Mouse (Mus musculus) brain, embryonic 14.5 days (tissue): ENCODE results near the gene Desi1. TPM values are rescaled to one million over a fixed set of nuclear protein-coding genes. Genes with fewer than 3 reads are reported as not detected.

Source experiments
- DNase-seq: peaks from one replicate; pipeline ENCODE4 v3.0.0-alpha.2; 2011; ENCODE audit warnings: low read depth
- CTCF ChIP-seq: fragments of 200-500 bp; IDR thresholded peaks from 2 replicates; pipeline ENCODE4 v1.5.1; 2012; ENCODE audit warnings: inconsistent platforms, mild to moderate bottlenecking, moderate library complexity, borderline replicate concordance; ENCODE audit not compliant: insufficient read depth, insufficient read length; ENCODE audit errors: extremely low read depth
- POLR2A ChIP-seq: fragments of 200-500 bp; IDR thresholded peaks from 2 replicates; pipeline ENCODE4 v1.6.1; 2012; ENCODE audit warnings: mild to moderate bottlenecking, inconsistent platforms, borderline replicate concordance; ENCODE audit not compliant: poor library complexity, insufficient read depth, insufficient read length, severe bottlenecking; ENCODE audit errors: extremely low read depth
- polyA plus RNA-seq: library from polyadenylated mRNA; depleted of rRNA; stranded (reverse); fragments of >200 nt; gene quantifications from 2 replicates; pipeline ENCODE4 v1.2.3, GENCODE M21; 2012; rRNA removed

Desi1 gene
- 44.4 and 50.1 TPM in 2 replicates for polyA plus RNA-seq

GRCm38 (mm10) chr15:82033762-82034161 lies at the start of gene Desi1:
Gene Desi1, minus strand, starts transcription at chr15:82033862.
- DNase-seq = no peak

GRCm38 (mm10) chr15:82081161-82081560 lies 47.5 kb upstream of the Desi1 start:
- DNase-seq = peak; percentile 72
- peak; percentile 66; the same call in 1 of the 2 replicates for TF ChIP-seq CTCF
- no peak for TF ChIP-seq POLR2A

More at GRCm38 (mm10) chr15:82033762-82034161, at the start of gene Desi1:
- TF ChIP-seq POLR2A = no peak
- no peak for TF ChIP-seq CTCF

- TF ChIP-seq POLR2A = no peak
- TF ChIP-seq CTCF = no peak
- no peak for DNase-seq
These were observed 46.2 kb upstream of the Desi1 start for GRCm38 (mm10) chr15:82079883-82080282.

- DNase-seq = no peak
- TF ChIP-seq POLR2A = no peak
- TF ChIP-seq CTCF = no peak
These were observed 39.8 kb upstream of the Desi1 start for GRCm38 (mm10) chr15:82073490-82073889.

- no peak for DNase-seq
- TF ChIP-seq CTCF (no peak), POLR2A (no peak)
These were observed 38.3 kb upstream of the Desi1 start for GRCm38 (mm10) chr15:82071816-82072469.

GRCm38 (mm10) chr15:82069898-82070297 lies 36.2 kb upstream of the Desi1 start, which contains the start of gene Mei1:
Gene Mei1, plus strand, starts transcription at chr15:82069996.
- peak; percentile 13 for DNase-seq
- no peak for TF ChIP-seq CTCF
- no peak for TF ChIP-seq POLR2A

GRCm38 (mm10) chr15:82065511-82065910 lies 31.8 kb upstream of the Desi1 start:
- TF ChIP-seq POLR2A = no peak
- peak; percentile 83 for TF ChIP-seq CTCF
- DNase-seq = peak; percentile 88

- no peak for TF ChIP-seq CTCF
- no peak for TF ChIP-seq POLR2A
- DNase-seq = no peak
These were observed 30.2 kb upstream of the Desi1 start for GRCm38 (mm10) chr15:82063909-82064308.

- DNase-seq = no peak
These were observed 25.1 kb upstream of the Desi1 start, which contains the start of gene 4930407I10Rik for GRCm38 (mm10) chr15:82058719-82059201. Gene 4930407I10Rik, plus strand, starts transcription at chr15:82059151.

GRCm38 (mm10) chr15:82052544-82052943 lies 18.9 kb upstream of the Desi1 start:
- TF ChIP-seq CTCF = no peak
- TF ChIP-seq POLR2A = no peak
- no peak for DNase-seq

More at GRCm38 (mm10) chr15:82058719-82059201, 25.1 kb upstream of the Desi1 start, which contains the start of gene 4930407I10Rik:
- no peak for TF ChIP-seq CTCF
- no peak for TF ChIP-seq POLR2A

GRCm38 (mm10) chr15:82047080-82047883 lies 13.6 kb upstream of the Desi1 start, which contains the start of gene Snu13:
Gene Snu13, minus strand, starts transcription at chr15:82047598.
- peak; percentile 97 for DNase-seq
- TF ChIP-seq CTCF (no peak), POLR2A (peak; percentile 26; the same call in 1 of the 2 replicates)
